ENCODE assay signal across 21 mouse cellular contexts in genomic region chr11:78087756-78088281, GRCm38 (mm10). TPM values are rescaled to one million over a fixed set of nuclear protein-coding genes. Genes with fewer than 3 reads are reported as not detected.
DNase-seq lines count a peak whose midpoint lies in the region; ATAC-seq and TF ChIP-seq lines count a peak whose summit lies in the region.
"Had no signal": no experiment of that assay in that cellular context is flagged by ENCODE, and none has a peak within 500 bp of the region (broad histone marks: within the 10 kb centered on the region; RNA-seq: fewer than 3 reads in every experiment).

No protein-coding gene starts in this region.

- no peaks in the 10 kb centered on the region for H3K36me3 ChIP-seq in heart, embryonic 11.5 days (ENCODE audit: control insufficient read depth, insufficient read depth, low read length)
- H3K36me3 ChIP-seq in heart, embryonic 16.5 days (ENCODE audit: control insufficient read depth, insufficient read depth) = no peaks in the 10 kb centered on the region
- no peaks in the 10 kb centered on the region for H3K36me3 ChIP-seq in midbrain, embryonic 11.5 days (ENCODE audit: control insufficient read depth, insufficient read depth, low read length)
- no peaks in the 10 kb centered on the region for H3K36me3 ChIP-seq in midbrain, embryonic 10.5 days
- H3K36me3 ChIP-seq in liver, postnatal 0 days (replicated peaks; ENCODE audit: insufficient read depth, low read length) = no peaks in the 10 kb centered on the region
- no peaks in the 10 kb centered on the region for H3K36me3 ChIP-seq in kidney, embryonic 15.5 days
- H3K36me3 ChIP-seq: embryonic facial prominence, embryonic 10.5 days; hindbrain, embryonic 13.5 days had no signal

- WGBS in heart, embryonic 11.5 days (ENCODE audit: insufficient replicate concordance) = 70% methylated on average over 5 of the region's 5 CpGs
- WGBS in heart, embryonic 16.5 days = 65% methylated on average over 5 of the region's 5 CpGs
- WGBS in midbrain, embryonic 11.5 days = 92% methylated on average over 5 of the region's 5 CpGs
- WGBS in midbrain, embryonic 10.5 days = 88% methylated on average over 5 of the region's 5 CpGs
- WGBS in liver, postnatal 0 days (ENCODE audit: insufficient replicate concordance) = 58% methylated on average over 5 of the region's 5 CpGs
- WGBS in kidney, embryonic 15.5 days = 76% methylated on average over 5 of the region's 5 CpGs

- no peak for TF ChIP-seq CTCF in liver, postnatal 0 days (IDR thresholded peaks at IDR 0.05; ENCODE audit: low read depth)

- no peak overlapping the region for H3K9ac ChIP-seq in heart, embryonic 11.5 days (ENCODE audit: low read depth, low read length)
- no peak overlapping the region for H3K9ac ChIP-seq in heart, embryonic 16.5 days (ENCODE audit: low read length)
- no peak overlapping the region for H3K9ac ChIP-seq in midbrain, embryonic 11.5 days (ENCODE audit: low read length)
- H3K9ac ChIP-seq in liver, postnatal 0 days (replicated peaks) = no peak overlapping the region
- H3K9ac ChIP-seq in kidney, embryonic 15.5 days = no peak overlapping the region
- H3K9ac ChIP-seq: forebrain, embryonic 13.5 days; hindbrain, embryonic 13.5 days had no signal

- peak; percentile 43; the same call in 1 of the 2 replicates for TF ChIP-seq EP300 in liver, postnatal 0 days (IDR thresholded peaks at IDR 0.05; ENCODE audit: low read depth)

- peaks cover 5% of the 10 kb centered on the region for H3K4me1 ChIP-seq in heart, embryonic 11.5 days (ENCODE audit: control insufficient read depth, insufficient read depth, low read length)
- no peaks in the 10 kb centered on the region; the same call in 1 of the 2 replicates for H3K4me1 ChIP-seq in heart, embryonic 16.5 days (ENCODE audit: control insufficient read depth, insufficient read depth, low read length)
- H3K4me1 ChIP-seq in midbrain, embryonic 11.5 days (ENCODE audit: control insufficient read depth, insufficient read depth, low read length) = no peaks in the 10 kb centered on the region
- H3K4me1 ChIP-seq in midbrain, embryonic 10.5 days = no peaks in the 10 kb centered on the region
- no peaks in the 10 kb centered on the region for H3K4me1 ChIP-seq in liver, postnatal 0 days (ENCODE audit: insufficient read depth)
- H3K4me1 ChIP-seq in kidney, embryonic 15.5 days = no peaks in the 10 kb centered on the region
- H3K4me1 ChIP-seq: embryonic facial prominence, embryonic 10.5 days; forebrain, embryonic 13.5 days; hindbrain, embryonic 13.5 days had no signal

- H3K9me3 ChIP-seq in heart, embryonic 11.5 days (replicated peaks; ENCODE audit: control insufficient read depth, low read length) = no peaks in the 10 kb centered on the region
- no peaks in the 10 kb centered on the region for H3K9me3 ChIP-seq in heart, embryonic 16.5 days (replicated peaks; ENCODE audit: control insufficient read depth, low read length)
- no peaks in the 10 kb centered on the region for H3K9me3 ChIP-seq in midbrain, embryonic 11.5 days (ENCODE audit: control insufficient read depth, low read length)
- H3K9me3 ChIP-seq in midbrain, embryonic 10.5 days (replicated peaks) = no peaks in the 10 kb centered on the region
- H3K9me3 ChIP-seq in liver, postnatal 0 days (ENCODE audit: low read length) = no peaks in the 10 kb centered on the region
- H3K9me3 ChIP-seq in kidney, embryonic 15.5 days (replicated peaks) = no peaks in the 10 kb centered on the region
- H3K9me3 ChIP-seq: embryonic facial prominence, embryonic 10.5 days; forebrain, embryonic 13.5 days; hindbrain, embryonic 13.5 days had no signal

- H3K27me3 ChIP-seq in heart, embryonic 11.5 days (ENCODE audit: control insufficient read depth, insufficient read depth, low read length) = no peaks in the 10 kb centered on the region
- no peaks in the 10 kb centered on the region for H3K27me3 ChIP-seq in heart, embryonic 16.5 days (ENCODE audit: control insufficient read depth, insufficient read depth, low read length)
- no peaks in the 10 kb centered on the region for H3K27me3 ChIP-seq in midbrain, embryonic 11.5 days (ENCODE audit: control insufficient read depth, insufficient read depth, low read length)
- H3K27me3 ChIP-seq in midbrain, embryonic 10.5 days (ENCODE audit: low read depth, poor library complexity, severe bottlenecking) = no peaks in the 10 kb centered on the region
- H3K27me3 ChIP-seq in liver, postnatal 0 days (ENCODE audit: insufficient read depth, low read length) = no peaks in the 10 kb centered on the region
- no peaks in the 10 kb centered on the region for H3K27me3 ChIP-seq in kidney, embryonic 15.5 days

- no peak for DNase-seq in heart, postnatal 10 days
- DNase-seq in heart, postnatal 36 days = no peak
- DNase-seq in midbrain, embryonic 11.5 days (ENCODE audit: low spot score, missing footprints) = peak; percentile 35
- no peak for DNase-seq in midbrain, embryonic 10.5 days (ENCODE audit: low spot score)
- DNase-seq in liver, postnatal 0 days = no peak
- DNase-seq: adrenal gland, adult 8-10 months; adrenal gland, postnatal 36 days; B cell, adult 2 months; cerebellum, adult 2 months; cerebellum, postnatal 10 days; gastrocnemius, postnatal 10 days; heart, adult 2 months; kidney, adult 11 months had no signal

- ATAC-seq in heart, embryonic 11.5 days (replicated peaks; ENCODE audit: insufficient number of reproducible peaks, low FRiP score, low TSS enrichment) = no peak
- no peak for ATAC-seq in heart, embryonic 16.5 days (replicated peaks; ENCODE audit: extremely low read depth, insufficient read depth, low FRiP score)
- no peak for ATAC-seq in midbrain, embryonic 11.5 days (ENCODE audit: low FRiP score)
- ATAC-seq in liver, postnatal 0 days = peak; percentile 56
- no peak for ATAC-seq in kidney, embryonic 15.5 days (replicated peaks; ENCODE audit: low FRiP score)
- ATAC-seq: CD4-positive, CD25-positive, alpha-beta regulatory T cell, adult 4 months; forebrain, embryonic 13.5 days; hindbrain, postnatal 0 days had no signal

- intact Hi-C loops in heart, postnatal 10 days (cut with DNase I) = no loop called here
- intact Hi-C loops in heart, postnatal 36 days (cut with DNase I) = no loop called here

- H3K27ac ChIP-seq in heart, embryonic 11.5 days (ENCODE audit: low read depth, low read length) = 0 out of 2 replicates have a peak overlapping the region, but pooled peaks have one; percentile 29
- H3K27ac ChIP-seq in heart, embryonic 16.5 days (ENCODE audit: low read length) = peak overlapping the region; percentile 67
- H3K27ac ChIP-seq in midbrain, embryonic 11.5 days (ENCODE audit: low read depth, low read length) = no peak overlapping the region
- no peak overlapping the region for H3K27ac ChIP-seq in midbrain, embryonic 10.5 days (replicated peaks)
- no peak overlapping the region for H3K27ac ChIP-seq in liver, postnatal 0 days (ENCODE audit: low read depth)
- no peak overlapping the region for H3K27ac ChIP-seq in kidney, embryonic 15.5 days
- H3K27ac ChIP-seq: embryonic facial prominence, embryonic 10.5 days; forebrain, embryonic 13.5 days; heart, adult 2 months; hindbrain, embryonic 13.5 days; hindbrain, postnatal 0 days had no signal

- no peak overlapping the region for H3K4me2 ChIP-seq in heart, embryonic 11.5 days
- H3K4me2 ChIP-seq in heart, embryonic 16.5 days (ENCODE audit: low read depth, low read length) = no peak overlapping the region
- no peak overlapping the region for H3K4me2 ChIP-seq in midbrain, embryonic 11.5 days
- no peak overlapping the region for H3K4me2 ChIP-seq in liver, postnatal 0 days (ENCODE audit: low read depth, low read length)
- H3K4me2 ChIP-seq in kidney, embryonic 15.5 days = no peak overlapping the region
- H3K4me2 ChIP-seq: forebrain, embryonic 13.5 days; hindbrain, embryonic 13.5 days had no signal

- no peak overlapping the region for H3K4me3 ChIP-seq in heart, embryonic 11.5 days (ENCODE audit: low read depth, low read length)
- H3K4me3 ChIP-seq in heart, embryonic 16.5 days (ENCODE audit: low read length) = no peak overlapping the region
- no peak overlapping the region for H3K4me3 ChIP-seq in midbrain, embryonic 11.5 days (ENCODE audit: low read depth, low read length)
- no peak overlapping the region for H3K4me3 ChIP-seq in midbrain, embryonic 10.5 days
- H3K4me3 ChIP-seq in liver, postnatal 0 days (ENCODE audit: low read depth, low read length) = no peak overlapping the region
- no peak overlapping the region for H3K4me3 ChIP-seq in kidney, embryonic 15.5 days (replicated peaks)
- H3K4me3 ChIP-seq: embryonic facial prominence, embryonic 10.5 days; forebrain, embryonic 13.5 days; heart, adult 2 months; hindbrain, embryonic 13.5 days had no signal

RNA-seq across cellular contexts. Expression of gene Fam222b, which starts 6.6 kb away (rescaled TPM):
- 22.4 and 26.9 TPM in 2 replicates for polyA plus RNA-seq in heart, embryonic 11.5 days (2014; fragmentation: Nextera tagmentation; extraction: Ambion mirVana)
- 10 to 100 TPM; 15.0 to 17.0 TPM for total RNA-seq in heart, postnatal 10 days (2021)
- 14.9 and 15.2 TPM in 2 replicates for polyA plus RNA-seq in heart, embryonic 16.5 days (2015; fragmentation: Nextera tagmentation; extraction: Ambion mirVana)
- 10 to 100 TPM; 11.7 to 12.3 TPM for total RNA-seq in heart, postnatal 36 days (2021)
- 26.5 and 26.6 TPM in 2 replicates for polyA plus RNA-seq in midbrain, embryonic 11.5 days (2014; fragmentation: Nextera tagmentation; extraction: Ambion mirVana)
- polyA plus RNA-seq in midbrain, embryonic 10.5 days (2016; fragmentation: Nextera tagmentation; extraction: Ambion mirVana) = 27.6 and 32.8 TPM in 2 replicates
- polyA plus RNA-seq in liver, postnatal 0 days (2015; fragmentation: Nextera tagmentation; extraction: Ambion mirVana) = 5.9 and 7.5 TPM in 2 replicates
- 14.5 and 18.2 TPM in 2 replicates for polyA plus RNA-seq in kidney, embryonic 15.5 days (2015; fragmentation: Nextera tagmentation; extraction: Ambion mirVana)

RNA-seq across cellular contexts. Expression of gene Eral1, which starts 7.6 kb away (rescaled TPM):
- 25.6 and 27.0 TPM in 2 replicates for polyA plus RNA-seq in heart, embryonic 11.5 days (2014; fragmentation: Nextera tagmentation; extraction: Ambion mirVana)
- total RNA-seq in heart, postnatal 10 days (2021) = 10 to 100 TPM; 22.8 to 23.6 TPM
- 27.6 TPM in 2 replicates for polyA plus RNA-seq in heart, embryonic 16.5 days (2015; fragmentation: Nextera tagmentation; extraction: Ambion mirVana)
- 10 to 100 TPM; 26.2 to 28.4 TPM for total RNA-seq in heart, postnatal 36 days (2021)
- 39.0 and 39.6 TPM in 2 replicates for polyA plus RNA-seq in midbrain, embryonic 11.5 days (2014; fragmentation: Nextera tagmentation; extraction: Ambion mirVana)
- polyA plus RNA-seq in midbrain, embryonic 10.5 days (2016; fragmentation: Nextera tagmentation; extraction: Ambion mirVana) = 39.3 and 39.7 TPM in 2 replicates
- 9.3 and 10.6 TPM in 2 replicates for polyA plus RNA-seq in liver, postnatal 0 days (2015; fragmentation: Nextera tagmentation; extraction: Ambion mirVana)
- polyA plus RNA-seq in kidney, embryonic 15.5 days (2015; fragmentation: Nextera tagmentation; extraction: Ambion mirVana) = 34.2 and 38.4 TPM in 2 replicates

RNA-seq across cellular contexts. Expression of gene Flot2, which starts 50.1 kb away (rescaled TPM):
- polyA plus RNA-seq in heart, embryonic 11.5 days (2014; fragmentation: Nextera tagmentation; extraction: Ambion mirVana) = 62.0 and 67.1 TPM in 2 replicates
- total RNA-seq in heart, postnatal 10 days (2021) = 10 to 100 TPM; 85.1 to 90.8 TPM
- polyA plus RNA-seq in heart, embryonic 16.5 days (2015; fragmentation: Nextera tagmentation; extraction: Ambion mirVana) = 109 and 112 TPM in 2 replicates
- total RNA-seq in heart, postnatal 36 days (2021) = 10 to 100 TPM; 63.5 to 64.3 TPM
- 52.7 and 57.6 TPM in 2 replicates for polyA plus RNA-seq in midbrain, embryonic 11.5 days (2014; fragmentation: Nextera tagmentation; extraction: Ambion mirVana)
- 75.7 and 76.4 TPM in 2 replicates for polyA plus RNA-seq in midbrain, embryonic 10.5 days (2016; fragmentation: Nextera tagmentation; extraction: Ambion mirVana)
- polyA plus RNA-seq in liver, postnatal 0 days (2015; fragmentation: Nextera tagmentation; extraction: Ambion mirVana) = 23.1 and 25.9 TPM in 2 replicates
- polyA plus RNA-seq in kidney, embryonic 15.5 days (2015; fragmentation: Nextera tagmentation; extraction: Ambion mirVana) = 46.1 and 53.2 TPM in 2 replicates

RNA-seq across cellular contexts. Expression of gene Dhrs13, which starts 55.7 kb away (rescaled TPM):
- polyA plus RNA-seq in heart, embryonic 11.5 days (2014; fragmentation: Nextera tagmentation; extraction: Ambion mirVana) = 12.3 and 15.8 TPM in 2 replicates
- total RNA-seq in heart, postnatal 10 days (2021) = 1 to 10 TPM; 4.9 to 7.4 TPM
- polyA plus RNA-seq in heart, embryonic 16.5 days (2015; fragmentation: Nextera tagmentation; extraction: Ambion mirVana) = 12.3 and 12.6 TPM in 2 replicates
- 1 to 10 TPM; 3.9 to 5.0 TPM for total RNA-seq in heart, postnatal 36 days (2021)
- polyA plus RNA-seq in midbrain, embryonic 11.5 days (2014; fragmentation: Nextera tagmentation; extraction: Ambion mirVana) = 17.4 and 18.0 TPM in 2 replicates
- 16.7 and 17.7 TPM in 2 replicates for polyA plus RNA-seq in midbrain, embryonic 10.5 days (2016; fragmentation: Nextera tagmentation; extraction: Ambion mirVana)
- 9.2 and 10.6 TPM in 2 replicates for polyA plus RNA-seq in liver, postnatal 0 days (2015; fragmentation: Nextera tagmentation; extraction: Ambion mirVana)
- polyA plus RNA-seq in kidney, embryonic 15.5 days (2015; fragmentation: Nextera tagmentation; extraction: Ambion mirVana) = 16.6 and 18.3 TPM in 2 replicates

Comparison
In these comparisons a context has a peak if more than half of its experiments do, and no peak if none do; other contexts are left out.
1. H3K27ac ChIP-seq: peak in heart, embryonic 11.5 days (single experiment) and heart, embryonic 16.5 days (single experiment); none in midbrain, embryonic 11.5 days (single experiment), midbrain, embryonic 10.5 days (single experiment), liver, postnatal 0 days (single experiment) and kidney, embryonic 15.5 days (single experiment).